Mouse (Mus musculus) limb, embryonic 15.5 days (tissue): Measurements from ENCODE around the gene Chid1. TPM values are rescaled to one million over a fixed set of nuclear protein-coding genes. Genes with fewer than 3 reads are reported as not detected.

Experiments
- ATAC-seq: fragments of 200-750 bp; cut with Nextera tagmentation; 2 replicates; pipeline ENCODE4 v1.8.0; 2017; ENCODE audit warnings: low read depth, moderate TSS enrichment; ENCODE audit not compliant: insufficient number of reproducible peaks, low FRiP score, low TSS enrichment
- H3K27ac ChIP-seq: fragments of 300-500 bp; sonication (generic); 2 replicates; pipeline ENCODE4 v1.5.1; 2015; ENCODE audit warnings: moderate library complexity, mild to moderate bottlenecking, inconsistent platforms
- H3K27me3 ChIP-seq: fragments of 300-500 bp; sonication (generic); 2 replicates; pipeline ENCODE4 v1.6.1; 2015; ENCODE audit warnings: inconsistent platforms
- H3K36me3 ChIP-seq: fragments of 300-500 bp; sonication (generic); 2 replicates; pipeline ENCODE4 v1.6.1; 2015; ENCODE audit warnings: inconsistent platforms
- H3K4me1 ChIP-seq: fragments of 300-500 bp; sonication (generic); 2 replicates; pipeline ENCODE4 v1.6.1; 2015; ENCODE audit warnings: inconsistent platforms
- H3K4me2 ChIP-seq: fragments of 300-500 bp; sonication (generic); 2 replicates; pipeline ENCODE4 v1.6.1; 2015; ENCODE audit warnings: mild to moderate bottlenecking, inconsistent platforms
- H3K4me3 ChIP-seq: fragments of 300-500 bp; sonication (generic); 2 replicates; pipeline ENCODE4 v1.5.1; 2015; ENCODE audit warnings: mild to moderate bottlenecking, inconsistent platforms
- H3K9ac ChIP-seq: fragments of 300-500 bp; sonication (generic); 2 replicates; pipeline ENCODE4 v1.6.1; 2015; ENCODE audit warnings: inconsistent platforms
- H3K9me3 ChIP-seq: fragments of 300-500 bp; sonication (generic); 2 replicates; pipeline ENCODE4 v1.6.1; 2016; ENCODE audit warnings: inconsistent platforms
- WGBS: fragments of 180-500 bp; shearing (Covaris S2); methylation state at CpG from one replicate; pipeline ENCODE4 v1.1.7; 2015; 5-methylcytosine and 5-hydroxymethylcytosine counted together
- polyA plus RNA-seq: library from polyadenylated mRNA; unstranded; fragments of >200 nt; fragmentation: Nextera tagmentation; extraction: Ambion mirVana; gene quantifications from 2 replicates; pipeline ENCODE4 v1.2.1, GENCODE M21; 2015

Gene Chid1
- polyA plus RNA-seq, 1 experiment from 2014 or later: 44.0 TPM

GRCm38 (mm10) chr7:141465388-141466044 is 74.1 kb downstream of the Chid1 start:
- ATAC-seq: no peak
- Histone ChIP-seq H3K4me3 (no peak overlapping the region), H3K36me3 (peaks cover 14% of the 10 kb centered on the region), H3K4me2 (peak overlapping the region; percentile 44), H3K27me3 (peaks cover 47% of the 10 kb centered on the region), H3K9me3 (no peaks in the 10 kb centered on the region), H3K4me1 (peaks cover 80% of the 10 kb centered on the region), H3K9ac (0 out of 2 replicates have a peak overlapping the region, but pooled peaks have one; percentile 17), H3K27ac (peak overlapping the region; percentile 59)
- 22% methylated on average over 10 of the region's 10 CpGs for WGBS

- Histone ChIP-seq H3K27me3 (peaks cover 54% of the 10 kb centered on the region), H3K9me3 (no peaks in the 10 kb centered on the region), H3K9ac (0 out of 2 replicates have a peak overlapping the region, but pooled peaks have one; percentile 11), H3K4me3 (peak overlapping the region; percentile 26), H3K4me2 (peak overlapping the region; percentile 44), H3K36me3 (peaks cover 6% of the 10 kb centered on the region), H3K27ac (0 out of 2 replicates have a peak overlapping the region, but pooled peaks have one; percentile 23), H3K4me1 (peaks cover 75% of the 10 kb centered on the region)
- no peak for ATAC-seq
- 8% methylated on average over 38 of the region's 38 CpGs for WGBS
These were observed 75.0 kb downstream of the Chid1 start for GRCm38 (mm10) chr7:141464603-141465201.

GRCm38 (mm10) chr7:141463824-141464602 is 75.6 kb downstream of the Chid1 start:
- H3K9me3 ChIP-seq: no peaks in the 10 kb centered on the region
- no peak for ATAC-seq
- peak overlapping the region; percentile 44 for H3K4me2 ChIP-seq
- H3K9ac ChIP-seq: no peak overlapping the region
- peak overlapping the region; percentile 26; the same call in 1 of the 2 replicates for H3K4me3 ChIP-seq
- peaks cover 68% of the 10 kb centered on the region for H3K4me1 ChIP-seq
- peaks cover 6% of the 10 kb centered on the region; the same call in 1 of the 2 replicates for H3K36me3 ChIP-seq
- peak overlapping the region; percentile 23; the same call in 1 of the 2 replicates for H3K27ac ChIP-seq
- 40% methylated on average over 12 of the region's 12 CpGs for WGBS
- H3K27me3 ChIP-seq: peaks cover 61% of the 10 kb centered on the region

GRCm38 (mm10) chr7:141462333-141462821 is 77.3 kb downstream of the Chid1 start:
- H3K36me3 ChIP-seq: peaks cover 7% of the 10 kb centered on the region; the same call in 1 of the 2 replicates
- peak overlapping the region; percentile 41; the same call in 1 of the 2 replicates for H3K4me3 ChIP-seq
- WGBS: 7% methylated on average over 5 of the region's 5 CpGs
- peaks cover 61% of the 10 kb centered on the region for H3K27me3 ChIP-seq
- H3K9me3 ChIP-seq: no peaks in the 10 kb centered on the region
- peaks cover 52% of the 10 kb centered on the region for H3K4me1 ChIP-seq
- no peak for ATAC-seq
- 0 out of 2 replicates have a peak overlapping the region, but pooled peaks have one; percentile 28 for H3K9ac ChIP-seq
- H3K27ac ChIP-seq: no peak overlapping the region
- peak overlapping the region; percentile 76; the same call in 1 of the 2 replicates for H3K4me2 ChIP-seq

- peak overlapping the region; percentile 28; the same call in 1 of the 2 replicates for H3K9ac ChIP-seq
- no peaks in the 10 kb centered on the region for H3K9me3 ChIP-seq
- WGBS: 3% methylated on average over 59 of the region's 59 CpGs
- H3K27ac ChIP-seq: no peak overlapping the region; the same call in 1 of the 2 replicates
- peaks cover 47% of the 10 kb centered on the region for H3K4me1 ChIP-seq
- ATAC-seq: no peak
- peaks cover 61% of the 10 kb centered on the region for H3K27me3 ChIP-seq
- H3K4me2 ChIP-seq: peak overlapping the region; percentile 76
- H3K36me3 ChIP-seq: peaks cover 7% of the 10 kb centered on the region; the same call in 1 of the 2 replicates
- peak overlapping the region; percentile 41 for H3K4me3 ChIP-seq
These were observed 77.9 kb downstream of the Chid1 start for GRCm38 (mm10) chr7:141461521-141462332.

- H3K27ac ChIP-seq: no peak within 1 kb of the TSS; the same call in 1 of the 2 replicates
- H3K4me1 ChIP-seq: peaks cover 46% of the 10 kb centered on the region
- 71% methylated on average over 15 of the region's 15 CpGs for WGBS
- H3K9me3 ChIP-seq: no peaks in the 10 kb centered on the region
- peak within 1 kb of the TSS; percentile 41 for H3K4me3 ChIP-seq
- H3K27me3 ChIP-seq: peaks cover 60% of the 10 kb centered on the region
- peaks cover 7% of the 10 kb centered on the region; the same call in 1 of the 2 replicates for H3K36me3 ChIP-seq
- H3K9ac ChIP-seq: peak within 1 kb of the TSS; percentile 28; the same call in 1 of the 2 replicates
- ATAC-seq: no peak
- H3K4me2 ChIP-seq: peak within 1 kb of the TSS; percentile 76
These were observed 79.1 kb downstream of the Chid1 start, which contains the start of gene Cracr2b for GRCm38 (mm10) chr7:141460391-141461113. Gene Cracr2b (plus strand): TSS chr7:141461094.

- Histone ChIP-seq H3K4me1 (peaks cover 45% of the 10 kb centered on the region), H3K27ac (no peak overlapping the region), H3K4me3 (no peak overlapping the region), H3K27me3 (peaks cover 57% of the 10 kb centered on the region), H3K4me2 (no peak overlapping the region), H3K9ac (no peak overlapping the region), H3K36me3 (peaks cover 7% of the 10 kb centered on the region; the same call in 1 of the 2 replicates), H3K9me3 (no peaks in the 10 kb centered on the region)
- WGBS: 65% methylated on average over 5 of the region's 5 CpGs
- ATAC-seq: no peak
These were observed 79.7 kb downstream of the Chid1 start for GRCm38 (mm10) chr7:141460001-141460390.

- Histone ChIP-seq H3K4me1 (peaks cover 43% of the 10 kb centered on the region), H3K36me3 (peaks cover 7% of the 10 kb centered on the region; the same call in 1 of the 2 replicates), H3K9me3 (no peaks in the 10 kb centered on the region), H3K9ac (no peak overlapping the region), H3K27ac (no peak overlapping the region), H3K4me3 (no peak overlapping the region), H3K27me3 (peaks cover 50% of the 10 kb centered on the region), H3K4me2 (no peak overlapping the region)
- ATAC-seq: no peak
- WGBS: 87% methylated on average over 17 of the region's 17 CpGs
These were observed 80.4 kb downstream of the Chid1 start for GRCm38 (mm10) chr7:141459301-141459711.

GRCm38 (mm10) chr7:141458661-141459060 is 81.0 kb downstream of the Chid1 start:
- H3K9ac ChIP-seq: no peak overlapping the region
- peaks cover 37% of the 10 kb centered on the region for H3K4me1 ChIP-seq
- no peak overlapping the region for H3K4me3 ChIP-seq
- 90% methylated on average over 11 of the region's 11 CpGs for WGBS
- no peaks in the 10 kb centered on the region for H3K9me3 ChIP-seq
- H3K4me2 ChIP-seq: no peak overlapping the region
- H3K27me3 ChIP-seq: peaks cover 44% of the 10 kb centered on the region
- peaks cover 7% of the 10 kb centered on the region; the same call in 1 of the 2 replicates for H3K36me3 ChIP-seq
- ATAC-seq: no peak
- H3K27ac ChIP-seq: no peak overlapping the region

- Histone ChIP-seq H3K27ac (no peak overlapping the region), H3K9ac (no peak overlapping the region), H3K27me3 (peaks cover 38% of the 10 kb centered on the region), H3K4me1 (peaks cover 34% of the 10 kb centered on the region), H3K9me3 (no peaks in the 10 kb centered on the region), H3K4me3 (no peak overlapping the region), H3K4me2 (no peak overlapping the region), H3K36me3 (peaks cover 7% of the 10 kb centered on the region; the same call in 1 of the 2 replicates)
- 74% methylated on average over 15 of the region's 15 CpGs for WGBS
- no peak for ATAC-seq
These were observed 81.5 kb downstream of the Chid1 start for GRCm38 (mm10) chr7:141457986-141458660.
